Mouse (Mus musculus): ENCODE data around the gene Flt1. TPM values are rescaled to one million over a fixed set of nuclear protein-coding genes. Genes with fewer than 3 reads are reported as not detected.

Flt1 gene
- polyA plus RNA-seq (2012) = 0.04 and 0.18 TPM in 2 replicates

GRCm38 (mm10) chr5:147725831-147726700, at the start of gene Flt1:
TSS of gene Flt1 (minus strand) at chr5:147726011.
- TF ChIP-seq GATA1 (IDR thresholded peaks at IDR 0.05; ENCODE audit: low read length) = no peak

- no peak for TF ChIP-seq GATA1 (IDR thresholded peaks at IDR 0.05; ENCODE audit: low read length)
These were observed 49.4 kb upstream of the Flt1 start for GRCm38 (mm10) chr5:147775222-147775621.

- no peak for TF ChIP-seq GATA1 (IDR thresholded peaks at IDR 0.05; ENCODE audit: low read length)
These were observed 44.1 kb upstream of the Flt1 start for GRCm38 (mm10) chr5:147769918-147770317.

DNA sequence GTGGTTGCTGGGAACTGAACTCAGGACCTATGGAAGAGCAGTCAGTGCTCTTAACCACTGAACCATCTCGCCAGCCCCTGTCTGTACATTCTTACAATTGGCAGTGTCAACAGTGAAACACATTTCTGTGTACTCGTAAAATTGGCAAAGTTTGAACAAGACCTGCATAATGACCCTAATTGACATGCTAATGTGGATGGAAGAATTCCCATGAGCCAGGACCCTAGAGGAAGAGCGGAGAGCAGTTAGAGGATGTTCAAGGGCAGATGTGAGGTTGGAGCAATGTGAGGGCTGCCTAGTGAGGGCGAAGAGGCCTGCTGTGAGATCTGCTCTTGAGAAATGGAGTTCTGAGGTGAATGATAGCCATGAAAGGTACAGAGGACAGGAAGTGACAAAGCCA, 38.2 kb upstream of the Flt1 start:
- no peak for TF ChIP-seq GATA1 (IDR thresholded peaks at IDR 0.05; ENCODE audit: low read length)

DNA sequence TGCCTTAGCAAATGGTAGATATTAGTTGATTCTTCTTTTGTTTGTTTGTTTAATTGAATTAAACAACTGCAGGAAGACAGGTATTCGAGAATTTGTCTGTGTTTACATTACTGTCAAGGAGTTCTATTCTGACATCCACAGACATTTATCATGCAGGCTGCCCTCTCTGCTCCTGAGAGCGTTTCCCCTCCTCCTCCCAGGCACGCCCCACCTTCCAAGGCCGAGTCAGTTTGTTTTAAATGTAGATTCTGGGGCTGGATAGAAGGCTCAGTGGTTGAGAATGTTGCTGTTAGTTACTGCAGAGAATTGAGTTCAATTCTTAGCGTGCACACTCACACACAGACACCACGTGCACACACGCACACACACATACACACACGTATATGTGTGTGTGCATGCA, 36.2 kb upstream of the Flt1 start:
- TF ChIP-seq GATA1 (IDR thresholded peaks at IDR 0.05; ENCODE audit: low read length) = no peak

- no peak for TF ChIP-seq GATA1 (IDR thresholded peaks at IDR 0.05; ENCODE audit: low read length)
These were observed 35.5 kb upstream of the Flt1 start for GRCm38 (mm10) chr5:147761275-147761674.

DNA sequence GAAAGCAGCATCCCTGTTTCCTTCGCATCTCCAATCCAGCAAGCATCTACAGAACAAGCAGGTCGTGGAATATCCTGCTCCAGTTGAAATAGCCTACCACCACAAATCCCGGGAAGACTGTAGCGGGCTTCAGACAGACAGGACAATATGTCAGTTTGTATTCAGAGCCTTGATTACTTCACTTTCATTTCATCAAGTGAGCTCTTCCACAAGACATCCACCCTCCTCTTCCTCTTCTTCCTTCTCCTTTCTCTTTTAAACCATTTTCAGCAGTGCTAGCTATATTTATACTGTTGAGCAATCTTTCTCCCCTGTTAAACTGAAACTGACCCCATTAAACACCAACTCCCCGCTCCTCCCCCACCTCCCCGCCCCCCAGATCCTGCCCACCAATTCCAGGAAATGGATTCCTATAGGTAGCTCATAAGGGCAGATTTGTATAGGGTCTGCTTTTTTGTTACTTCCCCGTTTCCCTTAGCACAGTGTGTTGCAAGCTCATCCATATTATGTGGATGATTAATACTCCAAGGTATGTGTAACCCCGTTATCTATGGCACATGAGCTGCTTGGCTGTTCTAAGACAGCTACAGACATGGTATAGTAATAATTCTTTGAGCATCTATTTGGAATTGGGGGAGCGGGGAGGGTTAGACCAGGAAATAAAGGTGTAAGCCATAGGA, 33.0 kb upstream of the Flt1 start:
- no peak for TF ChIP-seq GATA1 (IDR thresholded peaks at IDR 0.05; ENCODE audit: low read length)

DNA sequence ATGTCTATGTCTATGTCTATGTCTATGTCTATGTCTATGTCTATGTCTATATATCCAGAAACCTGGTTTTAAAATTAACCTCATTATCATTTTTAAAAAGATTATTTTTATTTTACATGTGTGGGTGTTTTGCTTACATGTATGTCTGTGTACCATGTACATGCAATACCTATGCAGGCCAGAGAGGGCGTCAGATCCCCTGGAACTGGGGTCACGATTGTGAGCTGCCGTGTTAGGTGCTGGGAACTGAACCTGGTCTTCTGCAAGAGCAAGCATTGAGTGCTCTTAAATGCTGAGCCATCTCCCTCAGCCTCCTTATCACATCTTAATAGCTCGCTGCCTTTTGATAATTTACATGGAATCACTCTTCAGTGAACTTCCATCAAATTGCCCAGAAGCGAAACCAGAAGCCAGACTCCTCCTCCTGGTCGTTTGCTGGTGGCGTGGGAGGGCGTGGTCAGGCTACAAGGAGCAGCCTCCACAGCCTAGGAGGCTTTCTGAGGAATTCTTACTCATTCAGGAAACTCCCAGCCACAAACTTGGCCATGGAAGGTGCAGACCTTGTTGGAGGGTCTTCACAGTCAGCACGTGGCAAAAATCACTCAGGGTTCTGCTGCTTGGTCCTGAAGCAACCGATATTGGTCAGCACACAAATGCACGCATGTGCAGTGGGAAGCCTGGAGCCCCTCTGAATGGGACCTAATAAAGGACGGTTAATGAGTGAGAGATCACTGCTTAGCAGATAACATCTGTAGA, 32.2 kb upstream of the Flt1 start:
- no peak for TF ChIP-seq GATA1 (IDR thresholded peaks at IDR 0.05; ENCODE audit: low read length)

DNA sequence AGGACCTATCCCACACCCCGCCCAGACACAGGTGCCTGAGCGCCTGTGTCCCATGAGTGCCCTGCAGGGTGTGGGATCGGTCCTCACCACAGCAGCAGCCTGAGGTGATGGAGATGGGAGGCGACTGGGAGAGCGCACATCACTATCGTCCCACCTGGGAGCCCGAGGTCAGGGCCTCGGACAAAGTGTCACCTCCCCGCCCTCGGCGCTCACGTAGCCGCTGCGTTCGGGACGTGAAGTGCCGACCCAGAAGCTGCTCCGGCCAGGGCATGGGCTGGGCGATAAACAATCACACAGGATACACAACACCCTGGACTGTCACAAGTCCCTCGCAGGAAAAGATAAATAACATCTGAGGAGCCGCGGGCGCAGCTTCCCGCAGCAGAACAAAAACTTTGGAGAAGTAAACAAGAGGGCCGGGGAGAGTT, 27.1 kb upstream of the Flt1 start:
- TF ChIP-seq GATA1 (IDR thresholded peaks at IDR 0.05; ENCODE audit: low read length) = no peak

- no peak for TF ChIP-seq GATA1 (IDR thresholded peaks at IDR 0.05; ENCODE audit: low read length)
These were observed 25.9 kb upstream of the Flt1 start for GRCm38 (mm10) chr5:147751673-147752130.

DNA sequence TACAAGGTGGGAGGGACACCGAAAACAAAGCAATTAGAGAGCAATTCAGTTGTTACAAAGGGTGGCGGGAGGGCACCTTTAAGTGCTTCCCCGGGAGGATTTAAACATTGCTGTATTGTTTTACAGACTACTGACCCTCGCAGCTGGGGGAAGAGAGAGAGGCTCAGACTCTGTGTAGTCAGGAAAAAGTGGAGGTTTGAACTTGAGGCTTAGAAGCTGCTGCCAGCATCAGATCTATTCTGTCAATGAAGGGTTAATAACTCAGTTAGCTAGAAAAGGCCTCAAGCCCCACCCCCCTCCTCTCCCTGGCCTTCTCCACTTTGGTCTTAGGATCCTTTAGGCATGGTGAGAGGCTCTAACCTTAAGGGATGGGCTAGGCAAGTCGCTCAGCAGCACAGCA, 24.2 kb upstream of the Flt1 start:
- TF ChIP-seq GATA1 (IDR thresholded peaks at IDR 0.05; ENCODE audit: low read length) = no peak

DNA sequence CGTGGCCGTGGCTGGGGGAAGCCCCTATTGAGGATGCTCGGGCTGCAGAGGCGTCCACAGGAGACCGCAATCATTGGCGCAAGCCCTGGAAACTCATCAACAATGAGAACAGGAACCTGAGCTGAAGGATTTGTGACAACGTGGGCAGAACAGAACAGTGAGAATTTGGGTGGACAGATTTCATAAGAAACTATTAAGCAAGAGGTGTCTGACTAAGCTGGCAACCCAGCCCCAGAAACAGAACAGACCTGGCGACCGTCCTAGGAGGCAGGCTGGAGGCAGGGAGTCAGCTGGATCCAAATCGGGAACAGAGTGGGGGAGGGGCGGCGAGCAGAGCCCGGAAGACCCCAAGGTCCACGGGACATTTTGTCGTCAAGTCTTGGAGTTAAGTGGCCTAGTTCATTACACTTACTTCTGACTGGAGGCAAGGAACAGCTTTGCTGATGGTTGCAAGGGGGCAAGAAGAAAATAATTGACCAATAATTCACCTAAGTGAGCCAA, 22.3 kb upstream of the Flt1 start:
- TF ChIP-seq GATA1 (IDR thresholded peaks at IDR 0.05; ENCODE audit: low read length) = no peak

GRCm38 (mm10) chr5:147744900-147745653, 19.3 kb upstream of the Flt1 start:
- TF ChIP-seq GATA1 (IDR thresholded peaks at IDR 0.05; ENCODE audit: low read length) = no peak

GRCm38 (mm10) chr5:147742468-147743111, 16.8 kb upstream of the Flt1 start:
- TF ChIP-seq GATA1 (IDR thresholded peaks at IDR 0.05; ENCODE audit: low read length) = no peak
